Mouse (Mus musculus) limb, embryonic 14.5 days (tissue): ENCODE data around the gene Uap1l1. TPM values are rescaled to one million over a fixed set of nuclear protein-coding genes. Genes with fewer than 3 reads are reported as not detected.
"Not testable (repeated sequence)": the region's sequence is repeated elsewhere in the genome, so short reads cannot be mapped to it uniquely, and the experiment has no call there.

Source experiments
- ATAC-seq: fragments of 200-750 bp; cut with Nextera tagmentation; 2 replicates; pipeline ENCODE4 v1.8.0; 2017; ENCODE audit warnings: low read depth, moderate number of reproducible peaks, moderate TSS enrichment; ENCODE audit not compliant: low FRiP score
- DNase-seq: peaks from one replicate; pipeline ENCODE4 v3.0.0-alpha.2; 2015; ENCODE audit warnings: low spot score
- H3K27ac ChIP-seq: fragments of 300-500 bp; sonication (generic); replicated peaks from 2 replicates; pipeline ENCODE4 v1.5.1; 2014; ENCODE audit warnings: low read depth, mild to moderate bottlenecking, low read length, moderate library complexity, mixed read lengths
- H3K27me3 ChIP-seq: fragments of 300-500 bp; sonication (generic); 2 replicates; pipeline ENCODE4 v1.6.1; 2014; ENCODE audit warnings: low read length, mixed read lengths; ENCODE audit not compliant: control insufficient read depth, insufficient read depth
- H3K36me3 ChIP-seq: fragments of 300-500 bp; sonication (generic); 2 replicates; pipeline ENCODE4 v1.6.1; 2014; ENCODE audit warnings: mild to moderate bottlenecking, low read length, moderate library complexity, mixed read lengths; ENCODE audit not compliant: control insufficient read depth, insufficient read depth
- H3K4me1 ChIP-seq: fragments of 300-500 bp; sonication (generic); 2 replicates; pipeline ENCODE4 v1.6.1; 2014; ENCODE audit warnings: antibody characterized with exemption, low read length, mixed read lengths; ENCODE audit not compliant: control insufficient read depth, insufficient read depth
- H3K4me2 ChIP-seq: fragments of 300-500 bp; sonication (generic); replicated peaks from 2 replicates; pipeline ENCODE4 v1.6.1; 2014; ENCODE audit warnings: low read depth, mild to moderate bottlenecking, low read length, moderate library complexity; ENCODE audit not compliant: severe bottlenecking
- H3K4me3 ChIP-seq: fragments of 300-500 bp; sonication (generic); replicated peaks from 2 replicates; pipeline ENCODE4 v1.5.1; 2014; ENCODE audit warnings: low read length
- H3K9ac ChIP-seq: fragments of 300-500 bp; sonication (generic); 2 replicates; pipeline ENCODE4 v1.6.1; 2014; ENCODE audit warnings: mild to moderate bottlenecking, low read depth, low read length, moderate library complexity; ENCODE audit not compliant: severe bottlenecking
- H3K9me3 ChIP-seq: fragments of 300-500 bp; sonication (generic); 2 replicates; pipeline ENCODE4 v1.6.1; 2016; ENCODE audit warnings: low read length; ENCODE audit not compliant: control insufficient read depth
- POLR2A ChIP-seq: fragments of 200-500 bp; IDR thresholded peaks from 2 replicates; pipeline ENCODE4 v1.8.0; 2012; ENCODE audit warnings: inconsistent platforms, mild to moderate bottlenecking, moderate library complexity, borderline replicate concordance; ENCODE audit not compliant: insufficient read depth, insufficient read length; ENCODE audit errors: extremely low read depth
- WGBS: fragments of 180-500 bp; shearing (Covaris S2); extraction: QIAGEN DNeasy Blood & Tissue Kit; methylation state at CpG from one replicate; pipeline ENCODE4 v1.1.7; 2014; 5-methylcytosine and 5-hydroxymethylcytosine counted together
- polyA plus RNA-seq, 2 experiments: library from polyadenylated mRNA; depleted of rRNA in 1 of 2; stranded (reverse) in 1 of 2; unstranded in 1 of 2; fragments of >200 nt; fragmentation: Nextera tagmentation in 1 of 2; extraction: Ambion mirVana in 1 of 2; gene quantifications; 2 replicates each; pipeline versions ENCODE4 v1.2.1 to v1.2.3; 2012 to 2014

Gene Uap1l1
- polyA plus RNA-seq (2012; rRNA removed) = 8.2 and 10.7 TPM in 2 replicates
- 15.8 and 17.6 TPM in 2 replicates for polyA plus RNA-seq (2014; fragmentation: Nextera tagmentation; extraction: Ambion mirVana)

DNA sequence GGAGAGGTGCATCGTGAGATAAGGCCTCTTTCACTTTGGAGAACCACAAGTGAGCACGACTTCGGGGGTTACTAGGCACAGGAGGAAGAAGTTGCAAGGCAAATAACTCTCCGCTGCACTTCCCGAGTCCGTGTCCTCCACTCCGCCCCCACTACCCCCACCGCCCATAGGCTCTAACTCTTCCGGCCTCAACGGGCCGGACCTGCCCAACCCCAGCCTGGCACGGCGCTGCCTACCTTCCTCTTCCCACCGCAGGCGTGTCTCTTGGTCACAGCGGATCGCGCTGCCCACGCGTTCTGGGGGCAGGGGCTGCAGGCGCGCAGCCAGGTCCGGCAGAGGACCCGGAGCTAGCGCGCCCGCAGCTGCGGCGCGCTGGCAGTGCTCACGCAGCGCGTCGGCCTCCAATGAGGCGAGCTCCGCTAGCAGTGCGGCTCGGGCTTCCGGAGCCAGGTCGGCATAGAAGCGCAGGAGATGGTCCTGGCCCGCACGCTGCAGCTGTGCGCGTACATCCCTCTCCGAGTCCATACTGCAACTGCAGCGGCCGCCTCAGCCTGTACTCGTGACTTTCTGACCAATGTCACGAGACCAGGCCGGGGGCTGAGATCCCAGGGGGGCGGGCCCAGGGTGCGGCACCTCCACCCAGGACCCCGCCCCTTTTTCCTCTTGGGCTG is at the start of gene Uap1l1:
Gene Uap1l1 (minus strand): TSS at position 592 of the 671 bp plus-strand sequence.
- ATAC-seq = peak; percentile 71
- peak; percentile 66 for DNase-seq
- no peaks in the 10 kb centered on the region; the same call in 1 of the 2 replicates for H3K4me1 ChIP-seq
- WGBS = 0% methylated on average over 47 of the region's 54 CpGs
- H3K4me3 ChIP-seq = peak within 1 kb of the TSS; percentile 60
- 0 out of 2 replicates have a peak, but pooled peaks cover 3% of the 10 kb centered on the region for H3K27me3 ChIP-seq
- H3K4me2 ChIP-seq = peak within 1 kb of the TSS; percentile 99
- peak within 1 kb of the TSS; percentile 66 for H3K9ac ChIP-seq
- no peaks in the 10 kb centered on the region for H3K36me3 ChIP-seq
- no peak within 1 kb of the TSS for H3K27ac ChIP-seq
- TF ChIP-seq POLR2A = no peak
- no peaks in the 10 kb centered on the region for H3K9me3 ChIP-seq

DNA sequence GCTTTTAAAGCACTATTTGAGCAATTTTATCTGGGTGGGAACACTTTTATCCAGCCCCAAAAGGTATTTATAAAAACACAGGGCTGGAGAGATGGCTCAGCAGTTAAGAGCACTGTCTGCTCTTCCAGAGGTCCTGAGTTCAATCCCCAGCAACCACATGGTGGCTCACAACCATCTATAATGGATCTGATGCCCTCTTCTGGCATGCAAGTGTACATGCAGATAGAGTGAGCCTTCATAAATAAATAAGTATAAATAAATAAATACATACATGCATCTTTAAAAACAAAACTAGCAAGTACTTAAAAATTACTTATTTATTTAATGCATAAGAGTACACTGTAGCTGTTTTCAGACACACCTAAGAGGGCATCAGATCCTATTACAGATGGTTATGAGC is 48.0 kb upstream of the Uap1l1 start:
- H3K9ac ChIP-seq, DNase-seq, ATAC-seq, H3K27ac ChIP-seq, H3K9me3 ChIP-seq, H3K36me3 ChIP-seq, H3K4me2 ChIP-seq, H3K4me1 ChIP-seq, H3K4me3 ChIP-seq, H3K27me3 ChIP-seq: not testable (repeated sequence)

DNA sequence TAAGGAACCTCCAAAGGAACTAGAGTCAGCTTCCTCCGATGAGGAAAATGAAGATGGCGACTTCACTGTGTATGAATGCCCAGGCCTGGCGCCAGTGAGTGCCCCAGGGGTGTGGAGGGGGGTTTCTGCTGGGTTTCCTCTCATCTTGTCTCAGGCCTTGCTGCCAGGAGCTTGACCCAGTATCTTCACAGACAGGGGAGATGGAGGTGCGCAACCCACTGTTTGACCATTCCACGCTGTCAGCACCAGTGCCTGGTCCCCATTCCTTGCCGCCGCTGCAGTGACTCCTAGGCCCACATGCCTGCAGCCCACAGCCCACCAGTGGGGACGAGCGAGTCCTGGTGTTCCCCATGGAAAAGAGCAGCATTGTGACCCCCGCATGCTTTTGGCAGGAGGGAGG is 43.4 kb upstream of the Uap1l1 start:
- no peak for DNase-seq
- no peak for ATAC-seq
- Histone ChIP-seq H3K4me1 (no peaks in the 10 kb centered on the region), H3K27ac (no peak overlapping the region), H3K4me2 (no peak overlapping the region), H3K9ac (no peak overlapping the region), H3K27me3 (peaks cover 9% of the 10 kb centered on the region; the same call in 1 of the 2 replicates), H3K9me3 (no peaks in the 10 kb centered on the region), H3K4me3 (no peak overlapping the region), H3K36me3 (no peaks in the 10 kb centered on the region)
- 81% methylated on average over 10 of the region's 10 CpGs for WGBS
- TF ChIP-seq POLR2A = no peak

DNA sequence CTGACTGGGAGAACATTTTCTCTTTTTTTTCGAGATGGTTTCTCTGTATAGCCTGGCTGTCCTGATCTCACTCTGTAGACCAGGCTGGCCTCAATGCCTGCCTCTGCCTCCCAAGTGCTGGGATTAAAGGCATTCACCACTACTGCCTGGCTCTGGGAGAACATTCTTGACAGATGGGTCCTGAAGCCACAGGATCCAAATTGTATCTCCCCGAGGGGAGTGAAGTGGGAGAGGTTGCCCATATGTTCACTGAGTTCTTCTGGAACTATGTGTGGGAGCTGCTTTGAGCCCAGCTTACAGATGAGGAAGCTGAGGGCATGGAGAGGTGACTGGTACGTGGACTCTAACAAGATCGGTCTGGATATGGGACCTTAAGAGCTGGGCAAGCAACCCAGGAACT is 38.5 kb upstream of the Uap1l1 start:
- Histone ChIP-seq H3K27me3 (peaks cover 55% of the 10 kb centered on the region), H3K4me1 (no peaks in the 10 kb centered on the region), H3K36me3 (no peaks in the 10 kb centered on the region), H3K4me2 (0 out of 2 replicates have a peak overlapping the region, but pooled peaks have one; percentile 60), H3K4me3 (peak overlapping the region; percentile 52; the same call in 1 of the 2 replicates), H3K27ac (no peak overlapping the region), H3K9me3 (no peaks in the 10 kb centered on the region), H3K9ac (no peak overlapping the region)
- no peak for DNase-seq
- WGBS = 82% methylated on average over 4 of the region's 4 CpGs
- no peak for TF ChIP-seq POLR2A
- ATAC-seq = no peak

DNA sequence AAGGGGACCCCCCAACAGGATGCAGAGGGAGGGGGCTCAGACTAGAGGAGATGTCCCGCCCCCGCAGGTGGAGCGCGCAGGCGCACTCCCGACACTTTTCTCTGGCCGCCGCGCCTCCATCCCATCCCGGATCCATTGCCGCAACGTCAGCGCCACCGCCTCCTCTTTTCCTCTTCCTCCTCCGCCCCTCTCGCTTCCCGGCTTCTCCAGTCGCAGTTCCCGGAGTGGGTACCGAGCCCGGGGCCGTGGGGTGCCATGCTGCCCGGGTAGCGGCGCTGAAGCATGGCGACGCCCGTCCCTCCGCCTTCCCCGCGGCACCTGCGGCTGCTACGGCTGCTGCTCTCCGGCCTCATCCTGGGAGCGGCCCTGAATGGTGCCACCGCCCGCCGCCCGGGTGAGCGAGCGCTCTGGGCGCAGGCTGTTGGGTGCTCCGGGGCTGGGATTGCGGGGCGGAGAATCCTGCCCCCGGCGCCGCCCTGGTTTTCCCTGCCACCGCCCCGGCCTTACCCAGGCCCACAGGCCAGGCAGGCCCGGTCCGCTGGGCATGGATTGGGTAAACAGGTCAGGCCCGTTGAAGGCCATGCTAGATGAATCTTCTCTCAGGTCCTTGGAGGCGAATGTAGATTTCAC is 37.6 kb upstream of the Uap1l1 start:
- Histone ChIP-seq H3K9ac (peak overlapping the region; percentile 54), H3K4me1 (no peaks in the 10 kb centered on the region), H3K27ac (no peak overlapping the region), H3K27me3 (peaks cover 59% of the 10 kb centered on the region), H3K36me3 (no peaks in the 10 kb centered on the region), H3K9me3 (no peaks in the 10 kb centered on the region), H3K4me3 (peak overlapping the region; percentile 52), H3K4me2 (peak overlapping the region; percentile 60)
- peak; percentile 39 for ATAC-seq
- no peak for TF ChIP-seq POLR2A
- 2% methylated on average over 44 of the region's 54 CpGs for WGBS
- DNase-seq = peak; percentile 63
